Mouse (Mus musculus) stomach, postnatal 0 days (tissue): ENCODE measurements around the gene Sfxn5.

Experiments
- CTCF ChIP-seq: IDR thresholded peaks from 2 replicates; pipeline ENCODE4 v1.5.1; 2016; ENCODE audit warnings: antibody characterized with exemption, low read depth, mild to moderate bottlenecking, moderate library complexity
- EP300 ChIP-seq: optimal IDR thresholded peaks from 2 replicates; pipeline ENCODE3; 2016; ENCODE audit warnings: antibody characterized with exemption

- no peak for TF ChIP-seq EP300
- TF ChIP-seq CTCF: no peak
Observed at GRCm38 (mm10) chr6:85186744-85187059, 146.5 kb downstream of the Sfxn5 start.
